Mouse (Mus musculus): ENCODE data around the gene Il1r1. TPM values are rescaled to one million over a fixed set of nuclear protein-coding genes. Genes with fewer than 3 reads are reported as not detected.

Il1r1 gene
- total and polyA plus RNA-seq, 3 experiments = 1.4 to 3.1 TPM; not detected in 1

DNA sequence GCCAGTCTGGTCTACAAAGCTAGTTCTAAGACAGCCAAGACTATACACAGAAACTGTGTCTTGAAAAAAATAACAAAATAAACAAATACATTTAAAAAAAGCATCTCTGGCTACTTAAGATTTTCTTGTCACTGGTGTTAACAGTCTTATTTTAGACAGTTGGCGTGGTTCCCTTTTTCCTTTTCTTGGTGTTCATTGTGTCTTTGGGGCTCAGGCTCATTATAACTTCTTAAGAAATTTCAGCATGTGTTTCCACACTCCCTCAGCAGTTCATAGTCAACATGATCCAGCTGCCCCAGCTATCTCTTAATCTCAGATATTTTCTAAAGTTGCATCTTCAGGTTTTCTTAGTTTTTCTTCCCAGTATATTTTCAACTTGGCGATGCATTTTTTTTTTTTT is 67.4 kb downstream of the Il1r1 start:
- Histone ChIP-seq H3K27ac (ENCODE audit: control insufficient read depth, low read depth, low read length) (no peak overlapping the region), H3K36me3 (ENCODE audit: control insufficient read depth in 1 of 2, insufficient read depth in 2 of 2, low read length in 2 of 2) (no peaks in the 10 kb centered on the region; a peak in 2 of 4 replicates), H3K4me1 (ENCODE audit: control insufficient read depth in 1 of 2, insufficient read depth in 2 of 2, low read length in 2 of 2) (no peaks in the 10 kb centered on the region; a peak in 1 of 4 replicates), H3K79me2 (ENCODE audit: control insufficient read depth, insufficient read depth, low read length, poor library complexity) (no peaks in the 10 kb centered on the region), H3K27me3 (ENCODE audit: control insufficient read depth in 1 of 2, insufficient read depth in 2 of 2, low read length in 2 of 2) (no peaks in the 10 kb centered on the region), H3K4me3 (ENCODE audit: control insufficient read depth in 1 of 2, insufficient read depth in 1 of 2, low read depth in 2 of 2, low read length in 2 of 2) (no peak overlapping the region), H3K9ac (ENCODE audit: control insufficient read depth, low read depth, low read length, poor library complexity, severe bottlenecking) (no peak overlapping the region), H3K9me3 (replicated peaks; ENCODE audit: insufficient read depth, low read length) (no peaks in the 10 kb centered on the region)
- no peak for DNase-seq (ENCODE audit: low read depth, low spot score)
- TF ChIP-seq CHD2 (IDR thresholded peaks at IDR 0.05; ENCODE audit: low read length) (no peak), NELFE (IDR thresholded peaks at IDR 0.05; ENCODE audit: low read depth, low read length) (no peak), CHD1 (IDR thresholded peaks at IDR 0.05; ENCODE audit: low read depth, low read length) (no peak), MYC (IDR thresholded peaks at IDR 0.05; ENCODE audit: low read depth, low read length) (no peak), E2F4 (IDR thresholded peaks at IDR 0.05; ENCODE audit: borderline replicate concordance, low read depth, low read length) (no peak), ZC3H11A (IDR thresholded peaks at IDR 0.05; ENCODE audit: low read depth, low read length) (no peak), MAX (IDR thresholded peaks at IDR 0.05; ENCODE audit: low read length) (no peak), ZNF384 (IDR thresholded peaks at IDR 0.05; ENCODE audit: low read depth, low read length) (no peak), POLR2AphosphoS2 (IDR thresholded peaks at IDR 0.05; ENCODE audit: low read length) (no peak), TAL1 (IDR thresholded peaks at IDR 0.05; ENCODE audit: low read length) (no peak), POLR2A (IDR thresholded peaks at IDR 0.05; ENCODE audit: control insufficient read depth in 1 of 2, insufficient read depth in 1 of 2, low read depth in 1 of 2, low read length in 2 of 2, poor library complexity in 1 of 2) (no peak), MEF2A (IDR thresholded peaks at IDR 0.05; ENCODE audit: extremely low read depth, insufficient replicate concordance, low read depth, low read length, poor library complexity, severe bottlenecking) (no peak), USF2 (IDR thresholded peaks at IDR 0.05; ENCODE audit: borderline replicate concordance in 1 of 2, insufficient read depth in 1 of 2, low read depth in 1 of 2, low read length in 2 of 2) (no peak), ETS1 (IDR thresholded peaks at IDR 0.05; ENCODE audit: low read depth, low read length) (no peak), RCOR1 (IDR thresholded peaks at IDR 0.05; ENCODE audit: low read depth, low read length) (no peak), GATA1 (IDR thresholded peaks at IDR 0.05; ENCODE audit: low read depth, low read length) (no peak), NRF1 (IDR thresholded peaks at IDR 0.05; ENCODE audit: insufficient read depth, low read depth, low read length, poor library complexity, severe bottlenecking) (no peak), GABPA (IDR thresholded peaks at IDR 0.05; ENCODE audit: low read depth, low read length) (no peak)

DNA sequence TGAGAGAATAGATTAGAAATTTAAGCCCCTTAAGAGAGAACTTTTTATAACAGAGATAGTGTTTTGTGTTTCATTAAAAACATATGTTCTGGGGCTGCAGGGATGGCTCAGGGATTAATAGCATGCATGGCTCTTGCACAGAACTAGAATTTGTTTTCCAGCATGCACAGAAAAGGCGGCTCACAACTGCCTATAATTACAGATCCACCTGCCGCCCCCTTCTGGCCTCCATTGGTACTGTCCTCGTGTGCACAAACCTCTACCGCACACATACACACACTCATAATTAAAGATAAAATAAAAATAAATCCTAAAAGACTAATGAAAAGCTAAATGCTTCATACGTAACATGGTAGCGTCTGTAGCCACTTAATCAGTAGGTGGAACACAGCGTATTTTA is 69.0 kb downstream of the Il1r1 start:
- H3K27ac ChIP-seq (ENCODE audit: control insufficient read depth, low read depth, low read length) = no peak overlapping the region
- H3K36me3 ChIP-seq (ENCODE audit: control insufficient read depth in 1 of 2, insufficient read depth in 2 of 2, low read length in 2 of 2) = peaks cover 0 to 3% of the 10 kb centered on the region in 2 experiments; a peak in 3 of 4 replicates
- peak; percentile 32 for DNase-seq (ENCODE audit: low read depth, low spot score)
- TF ChIP-seq CHD1 (IDR thresholded peaks at IDR 0.05; ENCODE audit: low read depth, low read length) (no peak), MXI1 (IDR thresholded peaks at IDR 0.05; ENCODE audit: low read depth, low read length) (no peak), CTCF (IDR thresholded peaks at IDR 0.05 in 2 of 3, conservative IDR thresholded peaks at IDR 0.05 in 1 of 3; ENCODE audit: control insufficient read depth in 1 of 3, insufficient read depth in 1 of 3, low read depth in 2 of 3, low read length in 3 of 3, poor library complexity in 1 of 3, severe bottlenecking in 1 of 3) (peak; percentile 45 to 54 (median 50)), KAT2A (conservative IDR thresholded peaks at IDR 0.05; ENCODE audit: low read depth, low read length) (no peak), EP300 (IDR thresholded peaks at IDR 0.05; ENCODE audit: low read depth in 1 of 2, low read length in 2 of 2) (no peak), RCOR1 (IDR thresholded peaks at IDR 0.05; ENCODE audit: low read depth, low read length) (no peak), MAX (IDR thresholded peaks at IDR 0.05; ENCODE audit: low read length) (no peak), ZC3H11A (IDR thresholded peaks at IDR 0.05; ENCODE audit: low read depth, low read length) (0 out of 2 replicates have a peak, but pooled peaks have one; percentile 3), ZKSCAN1 (IDR thresholded peaks at IDR 0.05; ENCODE audit: low read depth, low read length) (no peak), TBP (IDR thresholded peaks at IDR 0.05; ENCODE audit: low read depth, low read length) (no peak), ELF1 (IDR thresholded peaks at IDR 0.05; ENCODE audit: low read depth, low read length) (no peak), RAD21 (IDR thresholded peaks at IDR 0.05; ENCODE audit: low read depth, low read length) (peak; percentile 9), MEF2A (IDR thresholded peaks at IDR 0.05; ENCODE audit: extremely low read depth, insufficient replicate concordance, low read depth, low read length, poor library complexity, severe bottlenecking) (no peak), MYB (IDR thresholded peaks at IDR 0.05; ENCODE audit: low read depth, low read length) (no peak), USF1 (IDR thresholded peaks at IDR 0.05; ENCODE audit: low read depth, low read length) (no peak), JUND (IDR thresholded peaks at IDR 0.05; ENCODE audit: low read depth, low read length) (no peak), USF2 (IDR thresholded peaks at IDR 0.05; ENCODE audit: borderline replicate concordance in 1 of 2, insufficient read depth in 1 of 2, low read depth in 1 of 2, low read length in 2 of 2) (no peak), SMC3 (IDR thresholded peaks at IDR 0.05; ENCODE audit: low read depth, low read length) (peak; percentile 51), ZNF384 (IDR thresholded peaks at IDR 0.05; ENCODE audit: low read depth, low read length) (no peak), POLR2A (IDR thresholded peaks at IDR 0.05; ENCODE audit: control insufficient read depth in 1 of 2, insufficient read depth in 1 of 2, low read depth in 1 of 2, low read length in 2 of 2, poor library complexity in 1 of 2) (no peak), GABPA (IDR thresholded peaks at IDR 0.05; ENCODE audit: low read depth, low read length) (no peak)

More for the DNA sequence above, 69.0 kb downstream of the Il1r1 start:
- H3K4me1 ChIP-seq (ENCODE audit: control insufficient read depth in 1 of 2, insufficient read depth in 2 of 2, low read length in 2 of 2) = peaks cover 0 to 4% of the 10 kb centered on the region in 2 experiments; a peak in 3 of 4 replicates
- no peak overlapping the region for H3K4me3 ChIP-seq (ENCODE audit: control insufficient read depth in 1 of 2, insufficient read depth in 1 of 2, low read depth in 2 of 2, low read length in 2 of 2)
- H3K9ac ChIP-seq (ENCODE audit: control insufficient read depth, low read depth, low read length, poor library complexity, severe bottlenecking) = no peak overlapping the region
- H3K79me2 ChIP-seq (ENCODE audit: control insufficient read depth, insufficient read depth, low read length, poor library complexity) = no peaks in the 10 kb centered on the region
- H3K9me3 ChIP-seq (replicated peaks; ENCODE audit: insufficient read depth, low read length) = no peaks in the 10 kb centered on the region
- no peaks in the 10 kb centered on the region for H3K27me3 ChIP-seq (ENCODE audit: control insufficient read depth in 1 of 2, insufficient read depth in 2 of 2, low read length in 2 of 2)

Data from MEL (cell line).